Mouse (Mus musculus): ENCODE results near the gene 4931428F04Rik. TPM values are rescaled to one million over a fixed set of nuclear protein-coding genes. Genes with fewer than 3 reads are reported as not detected.

The 4931428F04Rik gene
- total RNA-seq, 4 experiments from 2014 or later: 20.4 to 25.4 (median 21.7) TPM

DNA sequence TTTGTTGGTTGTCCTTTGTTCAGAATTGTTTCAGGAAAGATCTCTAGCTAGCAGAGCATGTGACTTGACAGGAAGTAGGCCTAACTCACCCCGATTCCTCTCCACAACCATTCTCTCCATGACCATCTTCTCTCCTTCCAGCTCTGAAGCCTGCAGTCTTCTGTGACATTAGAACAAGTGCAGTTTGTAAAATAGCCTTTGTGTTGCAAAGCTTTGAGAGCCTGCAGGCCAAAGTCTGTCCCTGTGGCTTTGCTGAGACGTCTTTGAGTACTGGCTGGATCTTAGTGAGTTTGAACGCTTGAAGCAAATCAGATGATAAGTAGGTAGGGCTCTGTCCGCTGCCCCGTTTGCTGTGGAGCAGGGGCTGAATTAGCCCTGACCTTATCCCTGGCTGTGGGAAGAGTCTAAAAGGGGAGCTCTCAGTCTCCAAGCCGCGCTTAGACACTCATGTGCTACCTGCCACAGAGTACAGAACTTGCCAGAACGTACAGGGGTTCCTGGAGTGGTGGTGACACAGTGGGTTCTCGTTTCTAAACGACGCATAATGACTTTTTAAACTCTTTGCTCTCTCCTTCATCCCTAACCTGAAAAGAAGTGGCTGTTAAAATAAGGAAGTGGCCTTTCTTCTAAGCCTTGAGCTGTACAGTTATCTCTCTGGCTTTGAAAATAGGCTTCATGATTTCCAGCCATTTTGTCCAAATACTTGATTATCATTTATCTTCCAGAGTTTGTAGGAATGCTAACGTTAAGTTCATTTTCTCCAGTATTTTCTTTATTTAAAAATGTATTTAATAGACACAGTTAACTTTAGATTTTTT lies 58.0 kb downstream of the 4931428F04Rik start:
- DNase-seq (ENCODE audit: low spot score in 2 of 2): no peak

Small RNA genes within 50 kb of the gene (microRNA-seq; reads per million reads assigned to microRNA genes)
- gene Gm27320 (0 reads per million in 2 experiments), gene Mir328 (12,191 to 16,863 reads per million in 2 experiments)

Other genes with a start within 250 kb of the 4931428F04Rik start
- not detected for gene Ces3a, start 241.3 kb downstream of the 4931428F04Rik start, total RNA-seq (2022)
- not detected for gene Ces3b, start 206.1 kb downstream of the 4931428F04Rik start, total RNA-seq (2022)
- gene Ces4a, start 158.1 kb downstream of the 4931428F04Rik start, total RNA-seq (2022): not detected
- 10 to 100 TPM; 19.5 to 27.1 (median 23.1) TPM for gene Cbfb, start 119.2 kb downstream of the 4931428F04Rik start, total RNA-seq (2022)
- 10 to 100 TPM; 34.1 to 38.6 (median 36.6) TPM for gene D230025D16Rik, start 64.7 kb downstream of the 4931428F04Rik start, total RNA-seq (2022)
- 1 to 10 TPM; 3.0 to 4.0 (median 3.8) TPM for gene B3gnt9, start 34.7 kb downstream of the 4931428F04Rik start, total RNA-seq (2022)
- 10 to 100 TPM in 1 of 4 experiments, 1 to 10 TPM in 3; 9.2 to 10.1 (median 9.8) TPM for gene Tradd, start 25.3 kb downstream of the 4931428F04Rik start, total RNA-seq (2022)
- 1 to 10 TPM; 1.2 to 1.5 (median 1.5) TPM for gene Fbxl8, start 25.2 kb downstream of the 4931428F04Rik start, total RNA-seq (2022)
- gene Hsf4, start 20.1 kb downstream of the 4931428F04Rik start, total RNA-seq (2022): 10 to 100 TPM; 10.6 to 12.9 (median 12.0) TPM
- 10 to 100 TPM in 2 of 4 experiments, 1 to 10 TPM in 2; 8.2 to 14.0 (median 11.6) TPM for gene Nol3, start 13.7 kb downstream of the 4931428F04Rik start, total RNA-seq (2022)
- 1 to 10 TPM in 2 of 4 experiments, under 1 TPM in 2; 0.89 to 2.1 (median 1.0) TPM for gene Exoc3l, start 6.2 kb upstream of the 4931428F04Rik start, total RNA-seq (2022)
- 10 to 100 TPM; 36.4 to 38.9 (median 37.6) TPM for gene E2f4, start 7.8 kb upstream of the 4931428F04Rik start, total RNA-seq (2022)
- 1 to 10 TPM in 2 of 4 experiments, under 1 TPM in 2; 0.63 to 2.3 (median 1.4) TPM for gene Elmo3, start 15.7 kb upstream of the 4931428F04Rik start, total RNA-seq (2022)
- gene Lrrc29, start 36.4 kb upstream of the 4931428F04Rik start, total RNA-seq (2022): 10 to 100 TPM in 1 of 4 experiments, 1 to 10 TPM in 3; 6.7 to 10.1 (median 8.7) TPM
- gene Tmem208, start 36.5 kb upstream of the 4931428F04Rik start, total RNA-seq (2022): 10 to 100 TPM; 40.2 to 47.2 (median 43.3) TPM
- 1 to 10 TPM; 2.4 to 6.3 (median 5.2) TPM for gene Fhod1, start 58.1 kb upstream of the 4931428F04Rik start, total RNA-seq (2022)
- 10 to 100 TPM; 13.9 to 15.4 (median 14.4) TPM for gene Slc9a5, start 59.0 kb upstream of the 4931428F04Rik start, total RNA-seq (2022)
- gene Plekhg4, start 83.4 kb upstream of the 4931428F04Rik start, total RNA-seq (2022): 1 to 10 TPM in 2 of 4 experiments, under 1 TPM in 2; 0.70 to 1.8 (median 0.95) TPM
- gene Kctd19, start 123.6 kb upstream of the 4931428F04Rik start, total RNA-seq (2022): not detected
- gene Lrrc36, start 123.7 kb upstream of the 4931428F04Rik start, total RNA-seq (2022): 1 to 10 TPM in 2 of 4 experiments, under 1 TPM in 2; 0.73 to 1.4 (median 1.1) TPM
- gene Tppp3, start 181.7 kb upstream of the 4931428F04Rik start, total RNA-seq (2022): 10 to 100 TPM; 42.2 to 55.5 (median 47.9) TPM
- gene Zdhhc1, start 207.0 kb upstream of the 4931428F04Rik start, total RNA-seq (2022): 10 to 100 TPM; 35.1 to 41.2 (median 40.8) TPM
- gene Hsd11b2, start 228.9 kb upstream of the 4931428F04Rik start, total RNA-seq (2022): not detected